Mouse (Mus musculus) granulocyte monocyte progenitor cell, adult 5-6 weeks (primary cell): ENCODE data around the gene Sf3a2. TPM values are rescaled to one million over a fixed set of nuclear protein-coding genes. Genes with fewer than 3 reads are reported as not detected.

Experiments
- ATAC-seq: replicated peaks from 2 replicates; pipeline ENCODE4 v1.8.0; 2016; ENCODE audit warnings: mild to moderate bottlenecking, moderate TSS enrichment, inconsistent platforms; ENCODE audit not compliant: poor library complexity, severe bottlenecking
- total RNA-seq, 2 experiments: library from RNA; stranded (forward) in 1 of 2; stranded (reverse) in 1 of 2; fragments of 200-712, 200-1000 nt in 1 of 2; fragments of >200 nt in 1 of 2; fragmentation: Nextera tagmentation in 1 of 2; gene quantifications; 2 replicates each; pipeline ENCODE4 v1.2.3; 2014 to 2017

Gene Sf3a2
- total RNA-seq, 2 experiments from 2014 or later = 13.8 to 88.0 TPM

GRCm38 (mm10) chr10:80774549-80774948, 23.4 kb upstream of the Sf3a2 start:
- ATAC-seq = peak; percentile 82

DNA sequence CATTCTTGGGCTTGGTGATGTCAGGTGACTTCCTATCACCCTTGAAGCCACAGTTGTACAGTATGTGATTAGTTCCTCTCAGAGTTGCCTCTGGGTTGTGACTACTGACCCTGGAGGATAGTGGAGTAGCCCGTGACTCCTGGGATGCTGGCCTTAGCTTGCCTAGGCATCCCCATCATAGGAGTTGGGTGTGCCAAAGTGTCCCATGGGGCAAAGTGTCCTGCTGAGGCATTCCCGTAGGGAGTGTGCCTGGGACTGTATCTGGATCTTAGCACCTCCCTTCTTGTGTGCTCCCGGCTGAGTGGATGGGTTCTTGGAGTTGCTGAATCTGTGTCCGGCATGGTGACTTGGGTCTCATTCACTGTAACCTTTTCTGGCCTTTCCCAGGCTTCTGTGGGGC, 23.0 kb upstream of the Sf3a2 start:
- ATAC-seq = no peak

GRCm38 (mm10) chr10:80775731-80776130, 22.3 kb upstream of the Sf3a2 start:
- ATAC-seq = no peak

- no peak for ATAC-seq
Measured at GRCm38 (mm10) chr10:80776358-80776869, 21.6 kb upstream of the Sf3a2 start.

DNA sequence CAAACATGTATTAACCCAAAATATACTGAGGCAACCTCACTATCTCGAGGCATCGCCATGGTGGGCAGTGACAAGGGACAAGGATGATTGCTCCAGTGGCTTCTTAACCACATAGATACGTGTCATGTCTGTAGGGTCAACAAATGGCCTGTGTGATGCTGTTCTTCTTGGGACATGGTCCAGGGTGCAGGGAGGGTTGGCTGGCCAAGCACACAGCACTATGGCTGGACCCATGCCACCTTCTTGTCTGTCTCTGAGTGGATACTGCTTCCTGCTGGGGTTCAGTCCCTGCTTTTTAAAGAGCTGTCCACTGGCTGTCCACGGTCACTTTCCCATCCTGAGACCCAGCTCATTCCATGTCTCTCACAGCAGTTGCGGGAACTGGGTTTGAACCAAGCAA, 20.9 kb upstream of the Sf3a2 start:
- no peak for ATAC-seq

GRCm38 (mm10) chr10:80779565-80779964, 18.4 kb upstream of the Sf3a2 start:
- no peak for ATAC-seq

DNA sequence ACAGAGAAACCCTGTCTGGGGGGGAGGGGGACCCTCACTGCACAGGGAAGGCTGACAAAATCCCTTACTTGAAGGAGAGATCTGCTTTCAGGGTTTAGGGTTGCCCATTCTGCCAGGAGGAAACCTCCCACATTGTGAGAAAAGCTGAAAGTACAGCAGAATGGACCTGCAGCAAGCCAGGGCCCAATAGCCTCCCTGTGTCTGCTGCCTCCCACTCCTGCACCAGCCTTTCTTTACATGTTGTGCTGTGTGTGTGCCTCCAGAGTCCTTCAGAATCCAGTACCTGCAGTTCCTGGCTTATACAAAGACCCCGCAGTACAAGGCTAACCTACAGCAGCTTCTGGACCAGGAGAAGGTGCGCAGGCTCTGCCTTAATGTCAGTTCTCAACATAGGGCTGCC, 13.7 kb upstream of the Sf3a2 start:
- no peak for ATAC-seq

GRCm38 (mm10) chr10:80784871-80785270, 13.1 kb upstream of the Sf3a2 start:
- ATAC-seq = no peak

- ATAC-seq = no peak
Measured at GRCm38 (mm10) chr10:80785963-80786362, 12.0 kb upstream of the Sf3a2 start.

DNA sequence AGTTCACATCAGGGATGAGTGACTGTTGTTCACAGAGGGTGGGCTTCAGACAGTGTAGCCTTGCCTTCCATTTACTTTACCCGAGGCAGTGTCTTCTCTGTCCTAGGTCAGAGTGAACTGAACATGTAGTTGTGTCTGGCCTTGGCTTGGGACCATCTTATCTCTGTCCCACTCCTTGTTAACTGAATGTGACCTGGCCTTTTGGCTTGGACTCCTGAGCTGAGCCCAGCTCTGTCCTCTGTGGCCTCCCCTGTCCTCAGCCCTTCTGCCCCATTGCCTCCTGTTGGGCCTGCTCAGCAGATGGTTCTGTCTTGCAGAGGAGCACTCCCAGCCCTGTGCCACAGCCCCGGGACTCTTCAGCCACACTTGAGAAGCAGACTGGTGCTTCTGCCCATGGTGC, 10.5 kb upstream of the Sf3a2 start:
- ATAC-seq = no peak

DNA sequence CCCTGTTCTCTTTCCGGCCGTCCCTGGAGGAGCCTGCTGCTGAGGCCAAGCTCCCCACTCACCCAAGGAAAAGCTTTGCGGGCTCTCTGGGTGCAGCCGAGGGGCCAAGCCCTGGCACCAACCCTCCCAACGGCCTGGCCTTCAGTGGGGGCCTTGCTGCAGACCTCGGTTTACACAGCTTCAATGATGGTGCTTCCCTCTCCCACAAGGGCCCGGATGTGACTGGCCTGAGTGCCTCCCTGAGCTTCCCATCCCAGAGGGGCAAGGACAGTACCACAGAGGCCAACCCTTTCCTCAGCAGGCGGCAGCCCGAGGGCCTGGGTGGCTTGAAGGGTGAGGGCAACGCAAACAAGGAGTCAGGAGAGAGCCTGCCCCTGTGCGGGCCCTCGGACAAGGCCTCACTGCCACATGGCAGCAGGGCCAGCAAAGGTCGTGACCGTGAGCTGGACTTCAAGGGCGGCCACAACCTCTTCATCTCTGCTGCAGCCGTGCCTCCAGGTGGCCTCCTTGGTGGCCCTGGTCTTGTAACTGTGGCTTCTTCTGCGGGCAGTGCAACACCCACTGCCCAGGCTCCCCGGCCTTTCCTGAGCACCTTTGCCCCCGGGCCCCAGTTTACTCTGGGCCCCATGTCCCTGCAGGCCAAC, 7.1 kb upstream of the Sf3a2 start:
- ATAC-seq = no peak

DNA sequence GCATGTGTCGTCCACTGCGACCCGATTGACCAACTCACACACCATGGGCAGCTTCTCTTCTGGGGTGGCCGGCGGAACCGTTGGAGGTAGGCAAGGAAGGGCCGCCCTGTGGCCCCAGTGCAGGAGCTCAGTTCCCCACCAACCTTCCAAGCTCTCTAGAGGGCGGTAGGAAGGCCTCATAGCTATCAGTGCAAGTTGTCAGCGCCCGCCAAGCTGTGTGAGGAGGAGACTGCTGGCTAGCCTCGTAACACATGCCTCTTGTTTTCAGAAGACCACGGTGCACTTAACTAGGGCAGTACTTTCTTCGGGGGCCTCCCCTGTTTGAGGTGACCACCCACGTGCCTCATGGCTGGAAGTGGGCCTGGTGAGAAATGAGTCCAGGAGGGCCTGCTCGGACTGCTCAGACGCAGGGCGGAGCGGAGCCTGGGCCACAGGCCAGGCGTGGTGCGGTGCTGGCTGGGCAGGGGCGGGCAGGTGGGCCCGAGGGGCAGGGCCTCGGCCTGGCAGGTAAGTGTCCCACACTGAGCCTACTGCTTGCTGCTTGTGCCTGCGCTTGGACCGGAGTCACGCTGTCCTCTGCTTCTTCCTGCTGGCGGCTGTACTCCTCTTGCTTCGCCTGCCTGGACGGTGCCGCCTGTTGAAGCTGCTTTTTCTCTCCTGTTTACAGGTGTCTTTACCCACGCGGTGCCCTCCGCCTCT, 6.4 kb upstream of the Sf3a2 start:
- ATAC-seq = no peak

GRCm38 (mm10) chr10:80792175-80793032, 5.6 kb upstream of the Sf3a2 start:
- peak; percentile 54 for ATAC-seq

DNA sequence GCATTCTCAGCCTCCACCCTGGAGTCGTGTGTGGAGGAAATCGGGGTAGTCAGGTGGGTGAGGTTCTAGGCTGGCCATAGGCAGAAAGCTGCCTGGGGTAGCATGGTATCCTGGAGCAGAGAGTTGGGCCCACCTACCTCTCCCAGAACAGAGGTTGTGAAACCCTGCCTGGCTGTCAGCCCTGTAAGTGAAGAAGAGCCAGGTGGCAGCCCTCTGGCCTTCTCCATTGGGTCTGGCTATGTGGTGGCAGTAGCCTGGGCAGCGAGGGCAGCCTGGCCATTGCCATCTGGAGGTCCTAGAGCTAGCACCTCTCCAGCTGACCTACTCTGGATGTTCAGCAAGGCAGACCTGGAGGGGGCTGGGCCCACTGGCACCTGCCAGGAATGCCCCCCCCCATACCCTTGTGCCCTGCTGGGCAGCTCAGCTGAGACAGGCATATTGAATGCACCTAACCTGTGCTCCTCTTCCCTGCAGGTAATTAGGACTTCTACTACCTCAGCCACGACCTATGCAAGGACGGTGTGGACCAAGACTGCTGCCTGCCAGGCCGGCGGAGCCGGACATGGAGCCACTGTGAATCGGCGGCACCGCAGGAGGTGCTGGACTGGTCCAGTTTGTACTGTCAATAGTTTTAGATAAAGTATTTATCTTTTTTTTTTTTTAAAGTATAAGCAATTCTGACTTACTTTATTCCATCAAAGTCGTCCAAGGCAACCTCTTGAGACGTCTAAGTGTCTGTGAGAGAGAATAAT, 4.8 kb upstream of the Sf3a2 start:
- ATAC-seq = no peak

DNA sequence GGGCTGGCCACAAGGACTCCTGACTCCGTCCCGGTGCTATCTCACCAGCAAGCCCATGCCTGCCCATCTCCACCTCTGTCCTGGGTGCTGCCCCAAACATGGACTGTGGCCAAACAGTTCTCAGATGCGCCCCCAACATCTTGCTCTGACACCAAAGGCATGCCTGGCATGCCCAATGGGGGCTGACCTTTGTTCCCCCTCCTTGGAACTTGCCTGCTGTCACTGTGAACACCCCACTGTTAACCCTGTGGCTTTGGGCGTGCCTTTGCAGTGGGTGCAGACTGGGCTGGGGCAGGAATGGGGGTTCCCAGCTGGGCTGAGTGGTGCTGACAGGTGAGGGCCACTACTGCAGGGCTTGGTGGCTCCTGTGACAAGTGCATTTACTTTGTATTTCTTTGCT, 4.2 kb upstream of the Sf3a2 start:
- ATAC-seq = no peak

DNA sequence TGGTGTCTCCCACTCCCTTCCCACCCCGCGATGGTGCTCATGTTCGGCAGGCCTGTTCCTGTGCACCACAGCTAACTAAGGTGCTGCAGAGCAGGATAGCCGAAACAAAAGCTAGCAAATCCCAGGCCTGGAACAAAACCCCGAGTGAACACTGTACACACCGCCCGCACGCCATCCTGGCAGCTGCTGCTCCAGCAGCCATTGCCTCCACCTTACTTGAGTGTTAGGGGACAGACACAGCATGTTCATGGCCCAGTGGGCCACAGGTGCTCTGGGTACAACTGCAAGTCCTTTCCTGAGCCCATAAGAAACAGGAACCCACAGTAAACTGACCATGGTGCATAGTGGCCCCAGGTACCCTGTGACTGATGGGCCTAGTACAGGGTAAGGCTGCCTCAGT, 3.2 kb upstream of the Sf3a2 start:
- no peak for ATAC-seq

DNA sequence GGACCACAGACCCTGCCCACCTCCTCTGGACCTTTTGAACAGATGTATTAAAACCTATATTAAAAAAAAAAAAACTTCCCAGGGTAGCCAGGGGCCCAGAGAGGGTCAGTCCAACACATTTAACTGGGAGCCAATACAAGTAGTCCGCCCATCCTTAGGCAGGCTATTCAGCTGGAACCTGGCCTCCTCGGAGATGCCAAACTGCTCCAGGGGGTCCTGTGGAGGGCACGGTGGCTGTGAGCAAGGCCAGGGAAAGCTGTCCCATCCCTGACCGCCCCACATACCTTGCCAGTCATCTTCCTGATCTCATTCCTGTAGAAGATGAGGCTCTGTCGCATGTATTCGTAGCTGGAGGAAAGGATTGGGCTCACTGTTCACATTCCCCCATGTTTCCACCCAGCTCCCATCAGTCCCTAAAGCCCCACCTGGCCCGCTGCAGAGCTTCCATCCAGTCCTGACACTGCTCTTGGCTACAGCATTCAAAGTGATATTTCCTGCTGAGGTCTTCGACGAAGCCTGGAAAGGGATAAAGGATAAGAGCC, 1.6 kb upstream of the Sf3a2 start:
- no peak for ATAC-seq

DNA sequence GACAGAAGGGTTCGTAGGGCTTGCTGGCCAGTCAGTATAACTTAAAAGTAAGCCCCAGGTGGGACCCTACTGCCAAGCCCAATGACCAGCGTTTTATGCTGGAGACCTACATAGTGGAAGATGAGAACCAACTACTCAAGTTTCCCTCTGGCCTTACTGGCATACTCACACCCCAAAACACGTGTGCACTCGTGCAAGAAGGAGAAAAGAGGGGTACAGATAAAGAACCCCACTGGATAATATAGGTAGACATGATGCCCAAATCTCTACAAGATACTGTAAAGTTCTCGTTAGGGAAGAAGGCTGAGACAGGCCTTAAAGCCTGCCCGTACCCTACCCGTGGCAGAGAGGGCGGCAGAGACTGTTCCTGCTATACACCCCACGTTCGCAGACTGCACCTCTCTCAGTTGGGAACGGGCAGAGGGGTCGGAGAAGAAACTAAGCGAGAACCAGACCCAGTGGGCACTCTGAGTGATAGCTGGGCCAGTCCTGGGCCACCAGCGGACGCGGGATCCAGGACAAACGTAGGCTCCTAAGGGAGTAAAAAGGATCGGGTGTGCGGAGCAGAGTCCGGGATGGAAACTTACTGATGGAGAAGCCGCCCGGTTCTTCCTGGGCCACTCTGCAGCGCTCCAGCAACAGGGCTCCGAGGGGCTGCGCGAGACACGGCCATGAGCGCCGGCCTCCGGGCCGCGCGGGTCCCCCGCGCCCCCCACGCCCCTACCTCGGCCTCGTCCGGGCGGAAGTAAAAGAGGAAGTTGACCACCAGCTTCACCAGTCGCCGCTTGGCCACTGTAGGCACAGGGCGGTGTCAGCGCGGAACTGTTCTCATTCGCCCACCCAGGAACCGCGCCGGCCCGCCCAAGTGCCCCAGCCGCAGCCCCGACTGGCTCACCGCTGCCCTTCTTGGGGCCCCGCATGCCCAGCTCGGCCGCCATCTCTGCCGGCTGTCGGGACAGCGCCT, 530 bp upstream of the Sf3a2 start:
- peak; percentile 55 for ATAC-seq

GRCm38 (mm10) chr10:80799070-80799566, 1.1 kb downstream of the Sf3a2 start:
- no peak for ATAC-seq
